Mouse (Mus musculus): ENCODE measurements around the gene Nr4a3. TPM values are rescaled to one million over a fixed set of nuclear protein-coding genes. Genes with fewer than 3 reads are reported as not detected.

Nr4a3 gene
- 10 to 100 TPM; 23.8 to 28.3 TPM for total RNA-seq (2021)

- DNase-seq (ENCODE audit: extremely low spot score in 1 of 2, low spot score in 2 of 2): peak; percentile 88 to 89
- intact Hi-C loops (cut with DNase I): loop anchor here (5.0 to 10.0 kb wide), 7 partner anchors 97 to 607 kb away; no protein-coding TSS in a partner anchor
Observed at GRCm38 (mm10) chr4:48044491-48045211, at the start of gene Nr4a3. Gene Nr4a3, plus strand, starts transcription at chr4:48045153.

GRCm38 (mm10) chr4:48002969-48003368 is 42.0 kb upstream of the Nr4a3 start:
- intact Hi-C loops (cut with DNase I): no loop called here
- no peak for DNase-seq (ENCODE audit: extremely low spot score in 1 of 2, low spot score in 2 of 2)

- intact Hi-C loops (cut with DNase I): no loop called here
- DNase-seq (ENCODE audit: extremely low spot score in 1 of 2, low spot score in 2 of 2): peak; percentile 20 to 36
Observed at GRCm38 (mm10) chr4:48003456-48003855, 41.5 kb upstream of the Nr4a3 start.

- DNase-seq (ENCODE audit: extremely low spot score in 1 of 2, low spot score in 2 of 2): no peak
- intact Hi-C loops (cut with DNase I): no loop called here
Observed at GRCm38 (mm10) chr4:48006355-48006754, 38.6 kb upstream of the Nr4a3 start.

- DNase-seq (ENCODE audit: extremely low spot score in 1 of 2, low spot score in 2 of 2): no peak
- intact Hi-C loops (cut with DNase I): no loop called here
Observed at GRCm38 (mm10) chr4:48012209-48012608, 32.7 kb upstream of the Nr4a3 start.

- intact Hi-C loops (cut with DNase I): no loop called here
- no peak for DNase-seq (ENCODE audit: extremely low spot score in 1 of 2, low spot score in 2 of 2)
Observed at GRCm38 (mm10) chr4:48022966-48023365, 22.0 kb upstream of the Nr4a3 start.

GRCm38 (mm10) chr4:48029652-48030051 is 15.3 kb upstream of the Nr4a3 start:
- intact Hi-C loops (cut with DNase I): no loop called here
- peak in 1 of 2 experiments; percentile 30 for DNase-seq (ENCODE audit: extremely low spot score in 1 of 2, low spot score in 2 of 2)

- intact Hi-C loops (cut with DNase I): no loop called here
Observed at GRCm38 (mm10) chr4:48034287-48034686, 10.7 kb upstream of the Nr4a3 start.

GRCm38 (mm10) chr4:48037646-48038045 is 7.3 kb upstream of the Nr4a3 start:
- intact Hi-C loops (cut with DNase I): no loop called here

More at GRCm38 (mm10) chr4:48034287-48034686, 10.7 kb upstream of the Nr4a3 start:
- no peak for DNase-seq (ENCODE audit: extremely low spot score in 1 of 2, low spot score in 2 of 2)

GRCm38 (mm10) chr4:48038847-48039246 is 6.1 kb upstream of the Nr4a3 start:
- intact Hi-C loops (cut with DNase I): no loop called here
- no peak for DNase-seq (ENCODE audit: extremely low spot score in 1 of 2, low spot score in 2 of 2)

More at GRCm38 (mm10) chr4:48037646-48038045, 7.3 kb upstream of the Nr4a3 start:
- DNase-seq (ENCODE audit: extremely low spot score in 1 of 2, low spot score in 2 of 2): no peak

- DNase-seq (ENCODE audit: extremely low spot score in 1 of 2, low spot score in 2 of 2): no peak
- intact Hi-C loops (cut with DNase I): loop anchor here (5.0 to 10.0 kb wide), 6 partner anchors 92 to 602 kb away; no protein-coding TSS in a partner anchor
Observed at GRCm38 (mm10) chr4:48039736-48040135, 5.2 kb upstream of the Nr4a3 start.

- intact Hi-C loops (cut with DNase I): loop anchor here (5.0 to 10.0 kb wide), 6 partner anchors 95 to 605 kb away; no protein-coding TSS in a partner anchor
- no peak for DNase-seq (ENCODE audit: extremely low spot score in 1 of 2, low spot score in 2 of 2)
Observed at GRCm38 (mm10) chr4:48042466-48042785, 2.5 kb upstream of the Nr4a3 start.

GRCm38 (mm10) chr4:48042786-48043701 is 1.9 kb upstream of the Nr4a3 start:
- peak; percentile 94 to 97 for DNase-seq (ENCODE audit: extremely low spot score in 1 of 2, low spot score in 2 of 2)

GRCm38 (mm10) chr4:48044141-48044490 is 837 bp upstream of the Nr4a3 start:
- DNase-seq (ENCODE audit: extremely low spot score in 1 of 2, low spot score in 2 of 2): no peak
- intact Hi-C loops (cut with DNase I): loop anchor here (5.0 to 10.0 kb wide), 6 partner anchors 97 to 607 kb away; no protein-coding TSS in a partner anchor

More at GRCm38 (mm10) chr4:48042786-48043701, 1.9 kb upstream of the Nr4a3 start:
- intact Hi-C loops (cut with DNase I): loop anchor here (5.0 to 10.0 kb wide), 6 partner anchors 96 to 606 kb away; no protein-coding TSS in a partner anchor

- intact Hi-C loops (cut with DNase I): loop anchor here (5.0 to 10.0 kb wide), 2 partner anchors 340 to 523 kb away; no protein-coding TSS in a partner anchor
- DNase-seq (ENCODE audit: extremely low spot score in 1 of 2, low spot score in 2 of 2): peak; percentile 15 to 57
Observed at GRCm38 (mm10) chr4:48045281-48045720, 348 bp downstream of the Nr4a3 start.

- intact Hi-C loops (cut with DNase I): loop anchor here (5.0 to 10.0 kb wide), 2 partner anchors 339 to 524 kb away; no protein-coding TSS in a partner anchor
- DNase-seq (ENCODE audit: extremely low spot score in 1 of 2, low spot score in 2 of 2): peak; percentile 20 to 48
Observed at GRCm38 (mm10) chr4:48045721-48046460, 938 bp downstream of the Nr4a3 start.

GRCm38 (mm10) chr4:48046461-48046901 is 1.5 kb downstream of the Nr4a3 start:
- intact Hi-C loops (cut with DNase I): loop anchor here (5.0 to 10.0 kb wide), 2 partner anchors 338 to 524 kb away; no protein-coding TSS in a partner anchor
- no peak for DNase-seq (ENCODE audit: extremely low spot score in 1 of 2, low spot score in 2 of 2)

- peak in 1 of 2 experiments; percentile 47 for DNase-seq (ENCODE audit: extremely low spot score in 1 of 2, low spot score in 2 of 2)
- intact Hi-C loops (cut with DNase I): loop anchor here (5.0 to 10.0 kb wide), 2 partner anchors 338 to 525 kb away; no protein-coding TSS in a partner anchor
Observed at GRCm38 (mm10) chr4:48047136-48047765, 2.3 kb downstream of the Nr4a3 start.
